Mouse (Mus musculus): Measurements from ENCODE around the gene Galnt6.
"Not testable (repeated sequence)": the region's sequence is repeated elsewhere in the genome, so short reads cannot be mapped to it uniquely, and the experiment has no call there.

The Galnt6 gene

DNA sequence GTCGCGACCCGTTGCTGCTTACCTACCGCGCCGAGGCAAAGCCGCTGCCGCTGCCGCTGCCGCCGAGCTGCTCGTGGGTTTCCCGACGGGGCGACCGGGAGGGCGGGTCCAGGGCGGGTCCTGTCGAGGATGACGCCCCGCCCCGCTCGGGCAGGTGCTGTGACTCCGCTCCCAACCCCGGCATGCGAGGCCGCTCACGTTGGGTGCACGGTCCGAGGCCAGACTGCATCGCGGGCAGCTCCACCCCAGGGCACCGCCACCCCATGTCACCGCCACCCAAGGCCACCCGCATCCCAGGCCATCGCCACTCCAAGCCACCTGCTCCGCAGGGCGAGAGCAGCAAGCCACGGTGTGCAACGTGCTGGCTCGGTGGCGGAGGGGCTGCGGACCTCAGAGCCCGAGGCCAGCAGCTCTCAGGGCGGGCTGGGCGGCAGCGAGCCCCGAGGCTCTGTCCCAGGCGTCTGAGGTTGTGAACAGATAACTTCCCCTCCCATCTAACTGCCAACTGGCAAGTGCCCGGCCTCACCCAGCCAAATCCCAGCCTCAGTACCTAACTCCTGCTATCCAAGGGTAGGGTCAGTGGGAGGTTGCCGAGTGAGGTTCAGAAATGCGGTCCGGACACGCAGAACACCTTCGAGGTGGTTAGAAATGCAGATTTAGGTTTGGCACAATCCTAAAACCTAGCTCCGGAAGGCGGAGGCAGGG is at the start of gene Galnt6:
Gene Galnt6, minus strand, starts transcription at position 96 of the 705 bp plus-strand sequence.
- DNase-seq (ENCODE audit: extremely low read depth, insufficient read length, low spot score), result no peak

DNA sequence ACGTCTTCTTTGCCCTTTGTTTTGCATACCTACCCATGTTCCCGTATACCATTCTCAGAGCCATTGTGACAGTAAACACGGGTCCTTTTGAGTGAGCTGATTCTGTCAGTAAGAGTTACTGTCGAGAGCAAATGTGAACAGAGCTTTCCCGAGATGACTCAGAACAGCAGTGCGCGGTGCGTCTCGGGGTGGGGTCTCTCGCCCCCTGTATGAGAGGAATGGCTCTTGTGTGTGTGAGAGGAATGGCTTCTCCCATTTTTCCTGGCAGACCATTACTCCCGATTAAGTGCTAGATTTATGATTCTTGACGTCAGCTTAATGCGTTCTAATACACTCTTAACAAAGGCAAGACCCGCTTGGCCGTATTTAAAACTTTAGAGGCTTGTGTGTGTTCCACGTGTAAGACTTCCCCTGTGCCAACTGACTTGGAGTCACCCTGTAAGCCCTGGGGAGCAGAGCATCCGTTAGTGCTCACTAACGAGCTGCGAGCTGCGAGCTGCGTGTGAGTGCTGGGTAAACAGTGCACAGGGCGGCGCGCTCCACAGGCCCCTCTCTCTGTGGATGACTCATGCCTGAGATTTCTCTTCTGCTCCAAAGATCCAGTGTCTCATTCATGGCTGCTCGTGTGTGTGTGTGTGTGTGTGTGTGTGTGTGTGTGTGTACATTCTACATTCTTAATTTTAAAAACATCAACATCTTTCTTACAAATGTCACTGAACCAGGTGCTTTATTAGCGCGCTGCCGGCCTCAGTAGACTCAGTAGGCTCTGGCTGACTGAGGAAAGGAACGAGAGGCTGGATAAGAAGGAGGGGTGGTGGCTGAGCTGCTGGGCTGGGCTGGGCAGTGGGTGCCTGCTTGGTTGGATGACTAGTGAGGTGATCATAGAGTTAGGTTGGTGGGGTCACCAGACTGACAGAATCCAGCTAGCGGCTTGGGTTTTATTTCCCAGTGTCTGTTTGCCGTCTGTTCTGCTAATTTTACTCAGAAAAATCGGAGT is 48.1 kb upstream of the Galnt6 start:
- peak; percentile 67 for DNase-seq (ENCODE audit: extremely low read depth, insufficient read length, low spot score)

- DNase-seq (ENCODE audit: extremely low read depth, insufficient read length, low spot score), result no peak
Measured at GRCm38 (mm10) chr15:100776424-100776823, 47.2 kb upstream of the Galnt6 start.

- DNase-seq (ENCODE audit: extremely low read depth, insufficient read length, low spot score), result no peak
Measured at GRCm38 (mm10) chr15:100775189-100776166, 46.3 kb upstream of the Galnt6 start.

- not testable (repeated sequence) for DNase-seq (ENCODE audit: extremely low read depth, insufficient read length, low spot score)
Measured at GRCm38 (mm10) chr15:100773859-100774258, 44.7 kb upstream of the Galnt6 start.

DNA sequence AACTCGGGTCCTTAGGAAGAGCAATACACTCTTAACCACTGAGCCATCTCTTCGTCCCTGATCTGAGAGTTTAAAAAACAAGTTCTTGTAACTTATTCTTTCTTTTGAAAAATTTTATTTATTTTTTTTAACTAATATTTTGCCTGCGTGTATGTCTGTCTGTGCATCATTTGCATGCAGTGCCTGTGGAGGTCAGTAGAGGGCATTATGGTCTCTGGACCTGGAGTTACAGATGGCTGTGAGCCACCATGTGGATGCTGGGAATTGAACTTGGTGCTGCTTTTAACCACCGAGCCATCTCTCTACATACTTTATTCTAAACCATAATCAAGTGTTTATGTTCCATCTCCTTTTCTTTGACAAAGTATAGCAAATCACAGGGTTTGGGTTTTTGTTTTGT is 43.5 kb upstream of the Galnt6 start:
- no peak for DNase-seq (ENCODE audit: extremely low read depth, insufficient read length, low spot score)

GRCm38 (mm10) chr15:100770338-100770737 is 41.2 kb upstream of the Galnt6 start:
- no peak for DNase-seq (ENCODE audit: extremely low read depth, insufficient read length, low spot score)

GRCm38 (mm10) chr15:100769023-100769422 is 39.8 kb upstream of the Galnt6 start:
- DNase-seq (ENCODE audit: extremely low read depth, insufficient read length, low spot score), result not testable (repeated sequence)

GRCm38 (mm10) chr15:100767851-100768250 is 38.7 kb upstream of the Galnt6 start:
- DNase-seq (ENCODE audit: extremely low read depth, insufficient read length, low spot score), result no peak

GRCm38 (mm10) chr15:100766826-100767225 is 37.6 kb upstream of the Galnt6 start:
- DNase-seq (ENCODE audit: extremely low read depth, insufficient read length, low spot score), result no peak

- DNase-seq (ENCODE audit: extremely low read depth, insufficient read length, low spot score), result peak; percentile 38
Measured at GRCm38 (mm10) chr15:100764163-100764951, 35.2 kb upstream of the Galnt6 start.

DNA sequence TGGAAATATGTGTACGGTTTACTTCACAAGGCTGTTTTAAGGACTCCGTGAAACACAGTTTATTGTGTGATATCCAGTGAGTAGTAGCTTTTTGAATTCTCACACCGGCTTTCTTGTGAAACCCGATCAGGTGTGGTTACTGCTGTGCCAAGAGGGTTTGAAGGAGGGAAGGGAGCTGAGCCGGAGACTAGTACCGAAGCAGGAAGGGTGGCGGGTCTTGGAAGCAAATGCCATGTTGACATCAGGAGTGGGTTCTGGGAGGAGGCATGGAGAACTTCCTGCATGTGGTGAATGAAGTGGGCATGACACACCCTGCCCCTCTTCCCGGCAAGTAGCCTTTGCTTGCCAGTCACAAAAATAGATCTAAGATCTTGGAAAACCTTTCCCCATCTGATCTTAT is 33.5 kb upstream of the Galnt6 start:
- no peak for DNase-seq (ENCODE audit: extremely low read depth, insufficient read length, low spot score)

GRCm38 (mm10) chr15:100761419-100762185 is 32.4 kb upstream of the Galnt6 start, which contains the start of gene Slc4a8:
TSS of gene Slc4a8 (plus strand) at chr15:100761747.
- peak; percentile 88 for DNase-seq (ENCODE audit: extremely low read depth, insufficient read length, low spot score)

DNA sequence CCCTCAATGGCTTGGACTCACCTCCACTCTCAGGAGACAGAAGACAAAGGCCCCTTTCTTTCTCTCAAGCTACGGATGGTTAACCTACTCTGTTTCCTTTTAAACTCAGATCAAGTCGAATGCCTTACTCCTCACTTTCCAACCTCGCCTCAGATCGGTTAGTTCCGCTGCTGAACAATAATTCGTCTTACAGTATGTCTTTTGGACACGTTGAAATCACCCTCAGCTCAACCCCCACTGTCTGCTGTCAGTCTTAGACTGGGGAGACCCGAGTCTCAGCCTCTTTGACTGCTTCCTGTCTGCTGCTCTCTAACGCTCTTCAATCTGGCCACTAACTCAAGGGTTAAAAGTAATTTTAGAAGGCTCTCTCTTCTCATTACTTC is 31.9 kb upstream of the Galnt6 start:
- DNase-seq (ENCODE audit: extremely low read depth, insufficient read length, low spot score), result no peak

GRCm38 (mm10) chr15:100759286-100759685 is 30.1 kb upstream of the Galnt6 start:
- DNase-seq (ENCODE audit: extremely low read depth, insufficient read length, low spot score), result no peak

DNA sequence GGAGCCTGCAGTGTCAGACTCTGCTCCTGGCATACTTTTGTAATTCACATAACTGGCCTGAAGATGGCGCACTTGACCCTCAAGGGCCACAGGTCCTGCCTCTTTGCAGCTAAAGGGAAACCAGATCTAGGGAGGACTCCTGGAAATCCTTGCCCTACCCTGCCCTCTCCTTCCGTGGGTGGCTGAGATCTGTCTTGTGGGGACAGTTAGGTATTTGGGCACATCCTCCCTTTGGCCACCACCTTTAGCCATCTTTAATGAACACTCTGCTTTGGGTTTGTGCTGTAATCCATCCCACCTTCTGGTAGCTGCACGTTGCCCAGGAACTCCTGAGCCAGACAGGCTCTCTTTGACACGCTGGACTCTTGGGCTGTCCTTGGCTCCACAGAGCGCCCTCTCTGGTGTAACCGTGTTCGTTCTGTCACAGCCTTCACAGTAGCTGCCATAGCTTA is 28.4 kb upstream of the Galnt6 start:
- DNase-seq (ENCODE audit: extremely low read depth, insufficient read length, low spot score), result peak; percentile 77

DNA sequence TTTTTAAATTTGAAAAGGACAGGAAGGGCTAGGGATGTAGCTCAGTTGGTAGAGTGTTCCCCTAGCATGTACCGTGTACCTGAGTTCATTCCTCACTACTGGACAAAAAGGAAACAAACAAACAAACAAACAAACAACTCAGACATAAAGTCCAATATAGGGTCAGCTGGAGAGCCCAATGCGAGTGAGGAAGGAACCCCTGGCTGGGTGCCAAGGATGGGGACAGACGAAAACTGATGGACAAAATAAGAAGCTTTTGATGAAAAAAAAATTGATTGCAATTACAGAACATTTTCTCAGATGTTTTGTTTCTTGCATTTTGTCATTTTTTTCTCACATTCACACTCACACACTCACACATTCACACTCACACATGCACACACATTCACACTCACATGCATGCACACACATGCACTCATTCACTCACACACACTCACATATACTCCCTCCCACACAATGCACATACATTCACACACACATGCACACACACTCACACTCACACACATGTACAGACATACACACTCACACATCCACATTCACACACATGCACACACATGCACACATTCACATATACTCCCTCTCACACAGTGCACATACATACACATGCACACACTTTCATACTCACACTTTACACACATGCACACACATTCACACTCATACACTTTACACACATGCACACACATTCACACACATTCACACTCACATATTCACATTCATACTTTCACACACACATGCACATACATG is 26.9 kb upstream of the Galnt6 start:
- no peak for DNase-seq (ENCODE audit: extremely low read depth, insufficient read length, low spot score)

DNA sequence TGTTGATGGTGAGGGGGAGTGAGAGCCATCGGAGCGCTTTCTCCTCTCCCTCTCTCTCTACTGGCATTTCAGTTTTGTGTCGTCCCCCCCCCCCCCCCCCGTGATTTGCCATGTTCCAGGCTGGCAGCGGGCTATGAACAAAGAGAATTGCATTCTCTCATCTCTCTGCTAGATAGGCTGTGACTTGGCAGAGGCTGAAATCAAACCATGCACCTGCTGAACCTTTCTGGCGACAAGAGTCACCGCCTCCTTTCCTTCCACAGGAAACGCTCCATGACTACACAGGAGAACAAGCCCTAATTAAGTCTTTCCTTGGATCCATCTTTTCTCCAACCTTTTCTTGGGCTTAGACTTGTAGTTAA is 26.3 kb upstream of the Galnt6 start:
- no peak for DNase-seq (ENCODE audit: extremely low read depth, insufficient read length, low spot score)
